Comparison of ENCODE assay signal across 12 mouse cellular contexts in the genomic region with DNA sequence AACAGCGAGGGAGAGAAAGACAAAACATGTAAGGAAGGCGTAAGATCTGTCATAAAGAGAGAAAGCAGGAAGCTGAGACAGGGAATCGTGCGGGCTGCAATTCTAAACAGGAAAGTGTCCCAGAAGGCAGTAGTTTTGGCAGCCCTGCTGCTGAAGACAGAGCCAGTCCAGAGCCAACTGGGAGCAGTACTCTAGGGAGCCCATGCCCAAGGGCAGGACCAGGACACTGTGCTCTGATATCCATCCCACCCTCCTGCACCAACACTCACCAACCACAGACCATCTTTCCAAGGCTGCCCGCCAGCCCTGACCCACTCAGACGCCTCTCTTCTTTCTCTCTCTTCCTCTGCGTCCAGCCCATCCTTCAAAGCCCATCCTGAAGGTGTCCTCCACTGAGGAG. TPM values are rescaled to one million over a fixed set of nuclear protein-coding genes. Genes with fewer than 3 reads are reported as not detected.
DNase-seq lines count a peak whose midpoint lies in the region; ATAC-seq lines count a peak whose summit lies in the region.
"Had no signal": no experiment of that assay in that cellular context is flagged by ENCODE, and none has a peak within 500 bp of the region (broad histone marks: within the 10 kb centered on the region; RNA-seq: fewer than 3 reads in every experiment).

No protein-coding gene starts in this region.

- no peaks in the 10 kb centered on the region for H3K36me3 ChIP-seq in kidney, embryonic 16.5 days (ENCODE audit: insufficient read depth, low read length)
- no peaks in the 10 kb centered on the region for H3K36me3 ChIP-seq in heart, embryonic 13.5 days
- no peaks in the 10 kb centered on the region for H3K36me3 ChIP-seq in liver, embryonic 13.5 days
- H3K36me3 ChIP-seq: hindbrain, embryonic 15.5 days had no signal

- H3K9me3 ChIP-seq in kidney, embryonic 16.5 days (ENCODE audit: low read length): no peaks in the 10 kb centered on the region
- H3K9me3 ChIP-seq in heart, embryonic 13.5 days: no peaks in the 10 kb centered on the region
- no peaks in the 10 kb centered on the region for H3K9me3 ChIP-seq in liver, embryonic 13.5 days (replicated peaks)
- H3K9me3 ChIP-seq: hindbrain, embryonic 15.5 days had no signal

- H3K4me1 ChIP-seq in kidney, embryonic 16.5 days (ENCODE audit: insufficient read depth, low read length): peaks cover 62% of the 10 kb centered on the region
- peaks cover 80% of the 10 kb centered on the region for H3K4me1 ChIP-seq in heart, embryonic 13.5 days
- peaks cover 72% of the 10 kb centered on the region for H3K4me1 ChIP-seq in liver, embryonic 13.5 days (replicated peaks)

- no peak overlapping the region for H3K4me3 ChIP-seq in kidney, embryonic 16.5 days (ENCODE audit: low read length)
- H3K4me3 ChIP-seq in heart, embryonic 13.5 days: no peak overlapping the region
- H3K4me3 ChIP-seq in liver, embryonic 13.5 days (replicated peaks): no peak overlapping the region
- H3K4me3 ChIP-seq: hindbrain, embryonic 15.5 days; myocyte had no signal

- intact Hi-C loops in left cerebral cortex, postnatal 25 days (cut with DNase I): no loop called here

- peak; percentile 59 to 70 for DNase-seq in adrenal gland, adult (ENCODE audit: inconsistent age in 2 of 2, low spot score in 1 of 2)
- no peak for DNase-seq in adrenal gland, adult 8-10 months
- no peak for DNase-seq in kidney, adult 9 months
- DNase-seq in liver, embryonic 13.5 days: no peak
- no peak for DNase-seq in left cerebral cortex, postnatal 25 days (ENCODE audit: low spot score in 2 of 2)
- DNase-seq in right cerebral cortex, postnatal 14 days: no peak

- H3K27ac ChIP-seq in kidney, embryonic 16.5 days (ENCODE audit: low read length): peak overlapping the region; percentile 46
- H3K27ac ChIP-seq in heart, embryonic 13.5 days (replicated peaks): peak overlapping the region; percentile 74
- H3K27ac ChIP-seq in liver, embryonic 13.5 days: peak overlapping the region; percentile 23; the same call in 1 of the 2 replicates
- H3K27ac ChIP-seq: hindbrain, embryonic 15.5 days had no signal

- ATAC-seq in kidney, embryonic 16.5 days (ENCODE audit: low FRiP score, low TSS enrichment): no peak
- ATAC-seq in heart, embryonic 13.5 days (ENCODE audit: extremely low read depth, insufficient number of reproducible peaks, low FRiP score, low TSS enrichment): no peak
- no peak for ATAC-seq in liver, embryonic 13.5 days (ENCODE audit: low read depth)
- ATAC-seq: forebrain, embryonic 14.5 days; Patski had no signal

- no peak overlapping the region for H3K9ac ChIP-seq in kidney, embryonic 16.5 days (replicated peaks; ENCODE audit: low read length)
- peak overlapping the region; percentile 67 for H3K9ac ChIP-seq in heart, embryonic 13.5 days
- H3K9ac ChIP-seq in liver, embryonic 13.5 days: no peak overlapping the region
- H3K9ac ChIP-seq: hindbrain, embryonic 15.5 days had no signal

- no peaks in the 10 kb centered on the region for H3K27me3 ChIP-seq in kidney, embryonic 16.5 days (ENCODE audit: insufficient read depth, low read length)
- H3K27me3 ChIP-seq in heart, embryonic 13.5 days (replicated peaks): no peaks in the 10 kb centered on the region
- H3K27me3 ChIP-seq in liver, embryonic 13.5 days: no peaks in the 10 kb centered on the region
- H3K27me3 ChIP-seq: hindbrain, embryonic 15.5 days; Patski had no signal

- no peak overlapping the region for H3K4me2 ChIP-seq in kidney, embryonic 16.5 days (replicated peaks; ENCODE audit: low read depth, low read length)
- peak overlapping the region; percentile 18; the same call in 1 of the 2 replicates for H3K4me2 ChIP-seq in heart, embryonic 13.5 days
- H3K4me2 ChIP-seq in liver, embryonic 13.5 days: no peak overlapping the region
- H3K4me2 ChIP-seq: hindbrain, embryonic 15.5 days had no signal

- 67% methylated on average over 7 of the region's 7 CpGs for WGBS in kidney, embryonic 16.5 days
- WGBS in heart, embryonic 13.5 days: 70% methylated on average over 7 of the region's 7 CpGs
- WGBS in liver, embryonic 13.5 days (ENCODE audit: insufficient replicate concordance): 63% methylated on average over 7 of the region's 7 CpGs

RNA-seq across cellular contexts. Expression of a gene that starts 5.1 kb away (rescaled TPM):
- 10 to 100 TPM; 49.7 to 97.8 (median 69.9) TPM for total RNA-seq in adrenal gland, adult 8-10 months (2022)
- 5.5 and 6.2 TPM in 2 replicates for polyA plus RNA-seq in kidney, embryonic 16.5 days (2015; fragmentation: Nextera tagmentation; extraction: Ambion mirVana)
- polyA plus RNA-seq in heart, embryonic 13.5 days (2015; fragmentation: Nextera tagmentation; extraction: Ambion mirVana): 2.8 and 3.6 TPM in 2 replicates
- polyA plus RNA-seq in liver, embryonic 13.5 days (2015; fragmentation: Nextera tagmentation; extraction: Ambion mirVana): 3.7 and 4.2 TPM in 2 replicates
- 10 to 100 TPM; 21.7 to 25.8 TPM for total RNA-seq in left cerebral cortex, postnatal 25 days (2021)

Comparison
In these comparisons a context has a peak if more than half of its experiments do, and no peak if none do; other contexts are left out.
1. DNase-seq: peak in adrenal gland, adult (2 of 2); none in adrenal gland, adult 8-10 months (single experiment), kidney, adult 9 months (single experiment), liver, embryonic 13.5 days (single experiment), left cerebral cortex, postnatal 25 days (0 of 2) and right cerebral cortex, postnatal 14 days (single experiment).
2. H3K27ac ChIP-seq: peak in every context shown above with its lines; median percentile 74 in heart, embryonic 13.5 days; 46 in kidney, embryonic 16.5 days; 23 in liver, embryonic 13.5 days.